Mouse (Mus musculus) adrenal gland, postnatal 25 days (tissue): ENCODE measurements around the gene Btn2a2. TPM values are rescaled to one million over a fixed set of nuclear protein-coding genes. Genes with fewer than 3 reads are reported as not detected.

ENCODE experiments used
- DNase-seq: peaks from one replicate; pipeline ENCODE4 v3.0.0; 2021; ENCODE audit warnings: mixed read lengths
- total RNA-seq: library from RNA; stranded (reverse); gene quantifications from 2 replicates; pipeline ENCODE4 v1.2.3, GENCODE M21; 2021

The Btn2a2 gene
- total RNA-seq, 1 experiment from 2014 or later, result not detected

GRCm38 (mm10) chr13:23448758-23449157 is 39.9 kb downstream of the Btn2a2 start:
- no peak for DNase-seq

GRCm38 (mm10) chr13:23446498-23446952 is 42.1 kb downstream of the Btn2a2 start:
- peak; percentile 78 for DNase-seq

- DNase-seq, result peak; percentile 89
These were observed 42.9 kb downstream of the Btn2a2 start for GRCm38 (mm10) chr13:23445561-23446320.

GRCm38 (mm10) chr13:23445156-23445555 is 43.5 kb downstream of the Btn2a2 start:
- DNase-seq, result no peak

- no peak for DNase-seq
These were observed 44.2 kb downstream of the Btn2a2 start for GRCm38 (mm10) chr13:23444451-23444850.

GRCm38 (mm10) chr13:23439901-23440300 is 48.8 kb downstream of the Btn2a2 start:
- DNase-seq, result no peak

GRCm38 (mm10) chr13:23438521-23438920 is 50.1 kb downstream of the Btn2a2 start:
- DNase-seq, result peak; percentile 48

GRCm38 (mm10) chr13:23437908-23438307 is 50.7 kb downstream of the Btn2a2 start:
- DNase-seq, result peak; percentile 87

- peak; percentile 68 for DNase-seq
These were observed 51.5 kb downstream of the Btn2a2 start for GRCm38 (mm10) chr13:23436861-23437822.

- DNase-seq, result peak; percentile 20
These were observed 52.4 kb downstream of the Btn2a2 start for GRCm38 (mm10) chr13:23436231-23436661.

GRCm38 (mm10) chr13:23435676-23436075 is 53.0 kb downstream of the Btn2a2 start:
- no peak for DNase-seq

GRCm38 (mm10) chr13:23435241-23435640 is 53.4 kb downstream of the Btn2a2 start:
- no peak for DNase-seq

GRCm38 (mm10) chr13:23434426-23434825 is 54.2 kb downstream of the Btn2a2 start:
- no peak for DNase-seq

- DNase-seq, result no peak
These were observed 54.9 kb downstream of the Btn2a2 start for GRCm38 (mm10) chr13:23433801-23434200.

GRCm38 (mm10) chr13:23433206-23433605 is 55.5 kb downstream of the Btn2a2 start:
- no peak for DNase-seq

- DNase-seq, result peak; percentile 91
These were observed 56.0 kb downstream of the Btn2a2 start for GRCm38 (mm10) chr13:23432562-23433201.

- DNase-seq, result peak; percentile 71
These were observed 57.3 kb downstream of the Btn2a2 start for GRCm38 (mm10) chr13:23431351-23431771.

- peak; percentile 70 for DNase-seq
These were observed 57.9 kb downstream of the Btn2a2 start for GRCm38 (mm10) chr13:23430734-23431133.

GRCm38 (mm10) chr13:23429771-23430380 is 58.8 kb downstream of the Btn2a2 start:
- no peak for DNase-seq

GRCm38 (mm10) chr13:23428166-23428993 is 60.3 kb downstream of the Btn2a2 start:
- DNase-seq, result no peak
